Comparison of ENCODE assay signal across 21 mouse cellular contexts in genomic region chr6:90812072-90812471, GRCm38 (mm10).
DNase-seq lines count a peak whose midpoint lies in the region; ATAC-seq and TF ChIP-seq lines count a peak whose summit lies in the region.
"Had no signal": no experiment of that assay in that cellular context is flagged by ENCODE, and none has a peak within 500 bp of the region (broad histone marks: within the 10 kb centered on the region; RNA-seq: fewer than 3 reads in every experiment).

No protein-coding gene starts in this region.

- no peak overlapping the region for H3K4me3 ChIP-seq in cerebellum, adult 2 months (replicated peaks; ENCODE audit: insufficient read depth, low read depth, low read length)
- H3K4me3 ChIP-seq: hindbrain, embryonic 15.5 days; limb, embryonic 10.5 days; midbrain, embryonic 13.5 days; neural tube, embryonic 13.5 days; stomach, embryonic 15.5 days had no signal

- H3K4me1 ChIP-seq in cerebellum, adult 2 months (ENCODE audit: control insufficient read depth, insufficient read depth, low read length) = peaks cover 48% of the 10 kb centered on the region

- no peak for TF ChIP-seq CTCF in cerebellum, adult 2 months (IDR thresholded peaks at IDR 0.05; ENCODE audit: borderline replicate concordance, insufficient read depth, low read depth, low read length)

- H3K27me3 ChIP-seq in cerebellum, adult 2 months (ENCODE audit: control insufficient read depth, insufficient read depth, low read length) = no peaks in the 10 kb centered on the region
- H3K27me3 ChIP-seq: hindbrain, embryonic 15.5 days; neural tube, embryonic 13.5 days; stomach, embryonic 15.5 days had no signal

- peak; percentile 60 for ATAC-seq in cerebellum, adult (ENCODE audit: insufficient number of reproducible peaks, low FRiP score, low TSS enrichment)
- ATAC-seq: intestine, embryonic 16.5 days; liver, postnatal 0 days; midbrain, embryonic 13.5 days had no signal

- 9% methylated on average over 3 of the region's 3 CpGs for WGBS in cerebellum, adult 2 months

- no peak for DNase-seq in cerebellum, postnatal 4 days (ENCODE audit: low spot score in 2 of 2)
- DNase-seq in layer of hippocampus, adult 9-11 months = peak; percentile 52
- DNase-seq in layer of hippocampus, adult 11-12 months (ENCODE audit: low spot score) = no peak
- DNase-seq in cerebellum, adult 2 months = peak; percentile 85 to 96
- DNase-seq in cerebellum, postnatal 36 days = peak; percentile 83
- no peak for DNase-seq in spleen, postnatal 36 days (ENCODE audit: low spot score in 2 of 2)
- DNase-seq in thymus, postnatal 36 days = no peak
- DNase-seq: adrenal gland, adult 2 months; gastrocnemius, postnatal 25 days; kidney, postnatal 4 days; layer of hippocampus, postnatal 36 days; liver, postnatal 0 days; lung, postnatal 10 days; thymus, adult 2 months had no signal

- TF ChIP-seq POLR2A in cerebellum, adult 2 months (IDR thresholded peaks at IDR 0.05; ENCODE audit: borderline replicate concordance, insufficient read depth, low read length) = no peak

- peak overlapping the region; percentile 88 for H3K27ac ChIP-seq in cerebellum, adult 2 months (ENCODE audit: insufficient read depth, low read length)
- H3K27ac ChIP-seq: limb, embryonic 10.5 days; midbrain, embryonic 13.5 days; neural tube, embryonic 13.5 days; stomach, embryonic 15.5 days had no signal

Comparison
In these comparisons a context has a peak if more than half of its experiments do, and no peak if none do; other contexts are left out.
1. DNase-seq: peak in layer of hippocampus, adult 9-11 months (single experiment), cerebellum, adult 2 months (2 of 2) and cerebellum, postnatal 36 days (2 of 2); none in cerebellum, postnatal 4 days (0 of 2), layer of hippocampus, adult 11-12 months (single experiment), spleen, postnatal 36 days (0 of 2) and thymus, postnatal 36 days (0 of 2).